Mouse (Mus musculus): Measurements from ENCODE around the gene Zfp462. TPM values are rescaled to one million over a fixed set of nuclear protein-coding genes. Genes with fewer than 3 reads are reported as not detected.

The Zfp462 gene
- polyA plus RNA-seq, 1 experiment from 2014 or later: 0.09 TPM

DNA sequence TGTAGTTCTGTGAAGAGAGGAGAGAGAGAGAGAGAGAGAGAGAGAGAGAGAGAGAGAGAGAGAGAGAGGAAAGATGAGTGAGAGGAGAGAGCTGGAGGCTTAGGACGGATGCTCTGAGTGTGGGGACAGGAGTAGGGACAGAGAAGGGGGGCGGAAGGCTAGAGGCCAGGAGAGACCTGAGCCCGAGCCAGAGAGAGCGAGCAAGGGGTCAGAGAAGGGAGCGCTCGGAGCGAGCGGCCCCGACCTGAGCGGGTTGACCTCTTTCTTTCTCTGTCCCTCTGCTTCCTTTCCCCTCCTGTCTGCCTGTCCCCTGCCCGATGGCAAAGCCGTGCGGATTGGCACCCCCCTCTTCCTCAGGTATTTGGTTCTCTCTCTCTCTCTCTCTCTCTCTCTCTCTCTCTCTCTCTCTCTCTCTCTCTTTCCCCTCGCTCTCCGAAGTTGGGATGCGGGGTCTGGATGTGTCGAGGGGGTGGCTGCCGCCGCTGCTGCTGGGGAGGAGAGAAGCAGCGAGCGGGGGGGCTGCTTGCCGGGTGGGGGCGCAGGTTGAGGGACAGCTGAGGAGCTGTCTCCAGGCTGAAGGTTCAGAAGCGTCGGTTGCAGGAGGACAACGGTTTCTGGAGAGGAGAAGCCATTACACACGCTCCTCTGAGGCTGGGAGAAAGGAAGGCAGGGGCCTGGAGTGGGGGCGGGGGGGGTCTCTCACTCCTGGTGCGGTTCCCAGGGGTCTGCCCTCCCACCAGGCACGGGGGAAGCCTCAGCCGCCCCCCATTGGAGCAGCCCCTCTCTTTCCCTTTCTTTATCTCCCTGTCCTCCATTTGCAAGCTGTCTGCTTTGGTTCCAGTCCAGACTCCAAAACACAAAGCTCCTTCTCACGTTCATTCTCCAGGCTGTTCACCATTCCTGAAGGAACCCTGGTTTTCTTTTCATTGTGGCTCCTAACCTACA lies 4.0 kb downstream of the Zfp462 start:
- no peak for ATAC-seq (ENCODE audit: low read depth)
- Histone ChIP-seq H3K27me3 (ENCODE audit: control insufficient read depth, insufficient read depth, low read depth, low read length) (peaks cover 54% of the 10 kb centered on the region), H3K4me1 (ENCODE audit: control insufficient read depth, low read depth, low read length) (no peaks in the 10 kb centered on the region), H3K9ac (ENCODE audit: low read depth, low read length) (no peak overlapping the region; the same call in 1 of the 2 replicates), H3K9me3 (replicated peaks; ENCODE audit: control insufficient read depth, low read length) (no peaks in the 10 kb centered on the region), H3K4me2 (ENCODE audit: low read depth, low read length) (peak overlapping the region; percentile 56), H3K4me3 (ENCODE audit: low read depth, low read length) (peak overlapping the region; percentile 49), H3K27ac (ENCODE audit: low read length) (peak overlapping the region; percentile 29), H3K36me3 (ENCODE audit: control insufficient read depth, insufficient read depth) (no peaks in the 10 kb centered on the region)
- 2% methylated on average over 29 of the region's 32 CpGs for WGBS (ENCODE audit: insufficient replicate concordance)

DNA sequence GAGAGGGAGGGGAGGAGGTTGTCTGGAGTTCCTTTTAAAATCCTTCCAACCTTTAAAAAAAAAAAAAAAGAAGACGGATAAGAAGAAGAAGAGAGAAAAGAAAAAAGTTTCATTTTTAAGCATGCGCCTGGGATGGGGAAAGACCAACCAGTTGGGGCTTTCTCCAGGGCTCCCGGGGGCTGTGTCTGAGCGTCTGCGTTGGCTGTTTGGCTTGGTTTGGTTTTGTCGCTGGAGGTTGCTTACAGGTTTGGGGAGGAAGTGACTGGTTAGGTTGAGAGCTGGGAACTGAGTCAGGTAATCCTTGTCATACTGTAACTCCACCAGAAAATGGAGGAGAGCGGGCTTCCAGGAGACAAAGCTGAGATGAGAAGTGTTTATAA lies 4.7 kb downstream of the Zfp462 start:
- H3K36me3 ChIP-seq (ENCODE audit: control insufficient read depth, insufficient read depth): no peaks in the 10 kb centered on the region
- no peaks in the 10 kb centered on the region for H3K9me3 ChIP-seq (replicated peaks; ENCODE audit: control insufficient read depth, low read length)
- no peak overlapping the region for H3K9ac ChIP-seq (ENCODE audit: low read depth, low read length)
- no peak overlapping the region for H3K27ac ChIP-seq (ENCODE audit: low read length)
- H3K27me3 ChIP-seq (ENCODE audit: control insufficient read depth, insufficient read depth, low read depth, low read length): peaks cover 48% of the 10 kb centered on the region
- no peaks in the 10 kb centered on the region for H3K4me1 ChIP-seq (ENCODE audit: control insufficient read depth, low read depth, low read length)
- ATAC-seq (ENCODE audit: low read depth): no peak
- WGBS (ENCODE audit: insufficient replicate concordance): 16% methylated on average over 7 of the region's 7 CpGs
- H3K4me3 ChIP-seq (ENCODE audit: low read depth, low read length): peak overlapping the region; percentile 49
- H3K4me2 ChIP-seq (ENCODE audit: low read depth, low read length): peak overlapping the region; percentile 56; the same call in 1 of the 2 replicates

DNA sequence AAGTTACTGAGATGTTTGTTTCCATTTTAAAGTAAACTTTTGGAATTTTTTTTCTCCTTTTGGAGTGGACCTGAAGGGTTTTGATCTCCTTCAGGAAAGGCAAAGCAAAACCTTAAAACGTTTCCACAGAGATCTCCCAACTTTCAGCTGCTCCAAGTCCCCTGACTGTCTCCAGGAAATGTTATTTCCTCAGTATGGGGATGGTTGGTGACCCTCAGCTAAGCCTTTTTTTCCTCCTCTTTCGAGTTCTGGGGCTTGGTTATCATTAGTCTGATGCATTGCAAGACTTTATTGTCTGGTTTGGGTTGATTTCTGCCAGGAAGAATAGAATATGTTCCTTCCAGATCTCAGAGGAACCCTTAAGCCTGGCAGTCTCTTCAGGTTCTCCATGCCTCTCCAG lies 5.3 kb downstream of the Zfp462 start:
- H3K27me3 ChIP-seq (ENCODE audit: control insufficient read depth, insufficient read depth, low read depth, low read length): peaks cover 42% of the 10 kb centered on the region
- no peak for ATAC-seq (ENCODE audit: low read depth)
- no peaks in the 10 kb centered on the region for H3K36me3 ChIP-seq (ENCODE audit: control insufficient read depth, insufficient read depth)
- WGBS (ENCODE audit: insufficient replicate concordance): 20% methylated on average over 2 of the region's 2 CpGs
- no peak overlapping the region for H3K9ac ChIP-seq (ENCODE audit: low read depth, low read length)
- H3K4me1 ChIP-seq (ENCODE audit: control insufficient read depth, low read depth, low read length): no peaks in the 10 kb centered on the region
- no peak overlapping the region for H3K4me3 ChIP-seq (ENCODE audit: low read depth, low read length)
- H3K27ac ChIP-seq (ENCODE audit: low read length): no peak overlapping the region
- no peak overlapping the region for H3K4me2 ChIP-seq (ENCODE audit: low read depth, low read length)
- no peaks in the 10 kb centered on the region for H3K9me3 ChIP-seq (replicated peaks; ENCODE audit: control insufficient read depth, low read length)

GRCm38 (mm10) chr4:54950866-54951265 lies 6.0 kb downstream of the Zfp462 start:
- Histone ChIP-seq H3K4me3 (ENCODE audit: low read depth, low read length) (no peak overlapping the region), H3K4me1 (ENCODE audit: control insufficient read depth, low read depth, low read length) (no peaks in the 10 kb centered on the region), H3K9me3 (replicated peaks; ENCODE audit: control insufficient read depth, low read length) (no peaks in the 10 kb centered on the region), H3K27me3 (ENCODE audit: control insufficient read depth, insufficient read depth, low read depth, low read length) (peaks cover 34% of the 10 kb centered on the region), H3K36me3 (ENCODE audit: control insufficient read depth, insufficient read depth) (no peaks in the 10 kb centered on the region), H3K4me2 (ENCODE audit: low read depth, low read length) (no peak overlapping the region), H3K27ac (ENCODE audit: low read length) (no peak overlapping the region), H3K9ac (ENCODE audit: low read depth, low read length) (no peak overlapping the region)
- 71% methylated on average over 2 of the region's 2 CpGs for WGBS (ENCODE audit: insufficient replicate concordance)
- no peak for ATAC-seq (ENCODE audit: low read depth)

GRCm38 (mm10) chr4:54953657-54954395 lies 9.0 kb downstream of the Zfp462 start:
- Histone ChIP-seq H3K4me1 (ENCODE audit: control insufficient read depth, low read depth, low read length) (no peaks in the 10 kb centered on the region), H3K4me3 (ENCODE audit: low read depth, low read length) (no peak overlapping the region), H3K27me3 (ENCODE audit: control insufficient read depth, insufficient read depth, low read depth, low read length) (peaks cover 6% of the 10 kb centered on the region), H3K27ac (ENCODE audit: low read length) (no peak overlapping the region), H3K9ac (ENCODE audit: low read depth, low read length) (no peak overlapping the region), H3K4me2 (ENCODE audit: low read depth, low read length) (no peak overlapping the region), H3K9me3 (replicated peaks; ENCODE audit: control insufficient read depth, low read length) (no peaks in the 10 kb centered on the region), H3K36me3 (ENCODE audit: control insufficient read depth, insufficient read depth) (no peaks in the 10 kb centered on the region)
- no peak for ATAC-seq (ENCODE audit: low read depth)
- 57% methylated on average over 9 of the region's 9 CpGs for WGBS (ENCODE audit: insufficient replicate concordance)

DNA sequence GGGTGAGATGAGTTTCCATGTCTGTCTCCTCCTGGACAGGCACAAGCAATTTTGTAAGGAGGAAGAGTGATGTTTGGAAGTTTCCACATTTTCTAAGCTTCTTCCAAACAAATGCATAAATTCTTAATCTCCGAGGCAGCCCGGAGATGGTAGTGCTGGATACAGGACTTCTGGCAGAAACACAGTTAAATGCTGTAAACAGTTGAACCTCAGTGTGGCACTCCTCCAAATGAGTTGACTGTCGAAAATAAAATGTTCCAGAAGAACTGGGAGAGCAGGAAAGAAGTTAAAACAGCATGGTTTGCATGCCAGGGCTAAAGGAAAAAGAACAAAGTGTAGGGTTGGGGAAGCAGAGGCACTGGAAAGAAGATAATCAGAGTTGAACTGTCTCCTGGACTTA lies 9.6 kb downstream of the Zfp462 start:
- no peak for ATAC-seq (ENCODE audit: low read depth)
- Histone ChIP-seq H3K4me1 (ENCODE audit: control insufficient read depth, low read depth, low read length) (no peaks in the 10 kb centered on the region), H3K9me3 (replicated peaks; ENCODE audit: control insufficient read depth, low read length) (no peaks in the 10 kb centered on the region), H3K27me3 (ENCODE audit: control insufficient read depth, insufficient read depth, low read depth, low read length) (no peaks in the 10 kb centered on the region; the same call in none of the 2 replicates), H3K4me3 (ENCODE audit: low read depth, low read length) (no peak overlapping the region), H3K27ac (ENCODE audit: low read length) (no peak overlapping the region), H3K9ac (ENCODE audit: low read depth, low read length) (no peak overlapping the region), H3K4me2 (ENCODE audit: low read depth, low read length) (no peak overlapping the region), H3K36me3 (ENCODE audit: control insufficient read depth, insufficient read depth) (no peaks in the 10 kb centered on the region)
- 48% methylated on average over 3 of the region's 3 CpGs for WGBS (ENCODE audit: insufficient replicate concordance)

DNA sequence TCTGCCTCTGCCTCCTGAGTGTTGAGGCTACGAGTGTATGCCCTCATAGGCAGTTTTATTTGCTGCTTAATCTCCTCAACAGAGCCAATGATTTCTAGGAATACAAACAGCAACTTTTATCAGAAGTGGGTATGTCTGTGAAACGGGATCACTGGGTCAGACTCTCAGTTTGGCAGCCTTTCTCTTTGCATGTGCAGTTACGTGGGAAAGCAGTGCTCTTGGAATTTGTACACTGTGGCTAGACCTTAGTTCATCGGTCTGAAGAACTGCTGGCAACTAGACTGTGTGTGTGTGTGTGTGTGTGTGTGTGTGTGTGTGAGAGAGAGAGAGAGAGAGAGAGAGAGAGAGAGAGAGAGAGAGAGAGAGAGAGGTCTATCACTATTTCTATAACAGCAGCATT lies 15.9 kb downstream of the Zfp462 start:
- ATAC-seq (ENCODE audit: low read depth): no peak
- Histone ChIP-seq H3K27me3 (ENCODE audit: control insufficient read depth, insufficient read depth, low read depth, low read length) (no peaks in the 10 kb centered on the region), H3K4me3 (ENCODE audit: low read depth, low read length) (no peak overlapping the region), H3K9ac (ENCODE audit: low read depth, low read length) (no peak overlapping the region), H3K4me1 (ENCODE audit: control insufficient read depth, low read depth, low read length) (no peaks in the 10 kb centered on the region), H3K4me2 (ENCODE audit: low read depth, low read length) (no peak overlapping the region), H3K27ac (ENCODE audit: low read length) (no peak overlapping the region), H3K36me3 (ENCODE audit: control insufficient read depth, insufficient read depth) (no peaks in the 10 kb centered on the region), H3K9me3 (replicated peaks; ENCODE audit: control insufficient read depth, low read length) (no peaks in the 10 kb centered on the region)
- WGBS (ENCODE audit: insufficient replicate concordance): 55% methylated on average over 4 of the region's 4 CpGs

- no peaks in the 10 kb centered on the region for H3K27me3 ChIP-seq (ENCODE audit: control insufficient read depth, insufficient read depth, low read depth, low read length)
- no peaks in the 10 kb centered on the region for H3K9me3 ChIP-seq (replicated peaks; ENCODE audit: control insufficient read depth, low read length)
- no peak overlapping the region for H3K27ac ChIP-seq (ENCODE audit: low read length)
- WGBS (ENCODE audit: insufficient replicate concordance): 61% methylated on average over 4 of the region's 4 CpGs
- H3K4me2 ChIP-seq (ENCODE audit: low read depth, low read length): no peak overlapping the region
- no peak overlapping the region for H3K4me3 ChIP-seq (ENCODE audit: low read depth, low read length)
- H3K36me3 ChIP-seq (ENCODE audit: control insufficient read depth, insufficient read depth): no peaks in the 10 kb centered on the region
- no peak overlapping the region for H3K9ac ChIP-seq (ENCODE audit: low read depth, low read length)
- no peaks in the 10 kb centered on the region for H3K4me1 ChIP-seq (ENCODE audit: control insufficient read depth, low read depth, low read length)
- no peak for ATAC-seq (ENCODE audit: low read depth)
These were observed 17.3 kb downstream of the Zfp462 start for GRCm38 (mm10) chr4:54962141-54962540.

- no peaks in the 10 kb centered on the region for H3K27me3 ChIP-seq (ENCODE audit: control insufficient read depth, insufficient read depth, low read depth, low read length)
- no peak overlapping the region for H3K4me2 ChIP-seq (ENCODE audit: low read depth, low read length)
- no peak for ATAC-seq (ENCODE audit: low read depth)
- H3K9me3 ChIP-seq (replicated peaks; ENCODE audit: control insufficient read depth, low read length): no peaks in the 10 kb centered on the region
- no peak overlapping the region for H3K27ac ChIP-seq (ENCODE audit: low read length)
- 67% methylated on average over 7 of the region's 7 CpGs for WGBS (ENCODE audit: insufficient replicate concordance)
- H3K36me3 ChIP-seq (ENCODE audit: control insufficient read depth, insufficient read depth): no peaks in the 10 kb centered on the region
- no peak overlapping the region for H3K4me3 ChIP-seq (ENCODE audit: low read depth, low read length)
- no peaks in the 10 kb centered on the region for H3K4me1 ChIP-seq (ENCODE audit: control insufficient read depth, low read depth, low read length)
- H3K9ac ChIP-seq (ENCODE audit: low read depth, low read length): no peak overlapping the region
These were observed 18.7 kb downstream of the Zfp462 start for GRCm38 (mm10) chr4:54963551-54963950.

Measured in liver, embryonic 16.5 days (tissue).